Mouse (Mus musculus): ENCODE results near the gene Olfr474.
"Not testable (repeated sequence)": the region's sequence is repeated elsewhere in the genome, so short reads cannot be mapped to it uniquely, and the experiment has no call there.

Gene Olfr474

DNA sequence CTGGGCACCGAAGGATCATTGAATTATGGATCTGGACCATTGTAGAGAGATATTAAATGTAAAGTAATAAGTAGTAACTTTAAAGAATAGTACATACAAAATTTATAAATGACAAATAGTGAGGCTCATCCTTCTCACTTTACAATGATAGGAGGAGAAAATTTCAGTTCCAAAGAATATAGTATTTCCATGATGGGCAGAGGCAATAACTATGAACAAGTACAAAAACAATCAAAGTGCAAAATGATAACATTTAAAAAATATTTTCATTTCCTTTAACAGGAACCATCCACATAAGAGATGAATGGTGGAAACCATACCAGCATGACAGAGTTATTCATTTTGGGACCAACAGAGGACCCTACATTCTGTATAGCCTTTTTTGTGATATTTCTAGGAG, at the start of gene Olfr474:
Gene Olfr474, plus strand, starts transcription at position 301 of the 400 bp plus-strand sequence.
- no peak for DNase-seq (ENCODE audit: low spot score)

DNA sequence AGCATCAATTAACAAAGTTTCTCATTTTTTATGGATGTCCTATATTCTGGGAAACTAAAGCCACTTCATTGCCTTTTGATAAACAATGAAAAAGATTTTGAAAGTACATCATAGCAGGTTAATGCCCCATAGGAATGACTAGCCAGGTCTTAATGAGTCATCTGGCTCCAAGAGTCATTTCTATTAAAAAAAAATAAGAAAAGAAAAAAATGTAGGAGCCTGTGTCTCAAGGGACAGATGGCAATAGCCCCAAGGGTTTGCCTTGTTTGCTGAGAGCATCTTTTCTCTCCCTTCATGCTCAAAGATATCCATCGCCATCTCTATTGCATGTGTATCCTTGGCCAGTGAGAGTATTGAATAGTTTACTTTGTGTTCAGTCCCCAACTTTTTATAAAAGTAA, 24.3 kb upstream of the Olfr474 start, which contains the start of gene Olfr473:
Gene Olfr473, plus strand, starts transcription at position 301 of the 400 bp plus-strand sequence.
- DNase-seq (ENCODE audit: low spot score) = no peak

DNA sequence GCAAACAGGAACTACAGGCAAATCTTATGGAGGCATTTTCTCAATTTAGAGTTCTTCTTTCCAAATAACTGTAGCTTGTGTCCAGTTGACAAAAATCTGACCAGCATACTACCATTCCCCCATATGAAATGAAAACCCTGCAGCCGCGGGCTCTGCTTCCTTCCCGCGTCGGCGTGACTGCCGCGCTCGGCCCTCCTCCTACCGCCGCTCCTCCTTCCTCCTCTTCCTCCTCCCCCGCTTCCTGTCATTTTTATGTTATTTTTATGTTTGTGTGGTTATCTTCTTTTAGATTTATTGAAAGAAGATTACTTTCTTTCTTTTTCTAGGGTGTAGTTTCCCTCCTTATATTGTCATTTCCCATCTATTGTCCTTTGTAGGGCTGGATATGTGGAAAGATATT, 1.9 kb upstream of the Olfr474 start:
- DNase-seq (ENCODE audit: low spot score) = not testable (repeated sequence)

DNA sequence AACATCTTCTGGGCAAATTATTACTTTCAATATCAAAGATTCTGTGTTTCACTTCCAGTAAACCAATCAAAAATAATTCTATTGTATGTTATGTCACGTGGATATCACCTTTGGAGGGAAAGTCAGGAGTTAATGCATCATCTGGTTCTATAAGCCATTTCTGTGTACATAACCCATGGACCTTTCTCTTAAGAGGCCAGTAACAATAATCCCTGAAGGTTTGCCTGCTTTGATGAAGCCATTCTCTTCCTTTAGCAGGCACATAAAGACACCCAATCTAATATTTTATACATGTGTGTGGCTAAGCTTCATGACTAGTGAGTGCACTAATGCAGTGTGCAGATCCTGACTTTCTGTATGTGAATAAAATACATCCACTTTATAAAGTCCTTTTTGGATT, 10.1 kb downstream of the Olfr474 start, which contains the start of gene Olfr476:
Gene Olfr476, plus strand, starts transcription at position 301 of the 400 bp plus-strand sequence.
- DNase-seq (ENCODE audit: low spot score) = no peak

DNA sequence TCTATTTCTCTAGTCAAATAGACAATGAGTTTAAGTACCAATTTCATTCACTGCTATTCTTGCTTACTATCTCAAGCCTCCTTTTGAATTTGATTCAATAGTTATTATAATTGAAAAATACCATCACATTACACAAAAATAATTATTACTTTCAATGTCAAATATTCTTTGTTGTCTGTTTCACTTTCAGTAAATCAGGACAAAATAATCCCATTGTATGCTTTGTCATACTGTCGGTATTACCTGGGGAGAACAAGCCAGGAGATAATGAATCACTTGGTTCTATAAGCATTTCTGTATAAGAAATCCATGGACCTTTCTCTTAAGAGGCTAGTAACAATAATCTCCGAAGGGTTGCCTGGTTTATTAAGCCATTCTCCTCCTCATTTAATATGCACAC, 31.9 kb downstream of the Olfr474 start, which contains the start of gene Olfr477:
Gene Olfr477, plus strand, starts transcription at position 301 of the 400 bp plus-strand sequence.
- no peak for DNase-seq (ENCODE audit: low spot score)

All from c-Kit-positive CD71-positive TER-119-positive erythroid progenitor cells, embryonic 14.5 days (primary cell).